Mouse (Mus musculus): ENCODE results near the gene Olfr938. TPM values are rescaled to one million over a fixed set of nuclear protein-coding genes. Genes with fewer than 3 reads are reported as not detected.

The Olfr938 gene
- not detected in 2 replicates for polyA plus RNA-seq (2015; fragmentation: Nextera tagmentation; extraction: Ambion mirVana)

DNA sequence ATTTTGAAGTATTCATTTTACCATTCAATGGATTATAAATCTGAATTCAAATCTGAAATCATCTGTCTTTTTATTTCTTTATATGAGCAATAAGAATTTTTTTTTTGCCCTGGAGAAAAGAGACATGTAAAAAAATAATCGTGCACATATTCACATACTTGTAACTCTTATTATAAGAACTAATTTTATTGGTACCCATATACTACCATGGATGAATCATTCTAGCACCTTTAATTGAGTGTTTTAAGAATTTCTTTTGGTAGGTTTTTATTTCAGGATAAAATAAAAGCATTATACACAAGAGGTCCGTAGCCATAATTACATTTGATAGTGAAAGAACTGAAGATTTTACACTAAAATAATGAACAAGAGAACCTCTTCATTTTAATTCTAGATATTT lies at the start of gene Olfr938:
Olfr938 (minus strand) TSS at position 101 of the 400 bp plus-strand sequence.
- H3K9ac ChIP-seq = no peak within 1 kb of the TSS
- no peaks in the 10 kb centered on the region for H3K27me3 ChIP-seq
- WGBS = 86% methylated on average over 2 of the region's 2 CpGs
- no peak within 1 kb of the TSS for H3K4me3 ChIP-seq
- no peaks in the 10 kb centered on the region for H3K36me3 ChIP-seq
- no peak within 1 kb of the TSS for H3K27ac ChIP-seq
- no peak within 1 kb of the TSS for H3K4me2 ChIP-seq
- H3K4me1 ChIP-seq = no peaks in the 10 kb centered on the region
- no peak for ATAC-seq (ENCODE audit: borderline replicate concordance, extremely low read depth, low FRiP score, low TSS enrichment)
- H3K9me3 ChIP-seq = no peaks in the 10 kb centered on the region

GRCm38 (mm10) chr9:39127831-39128230 lies 49.1 kb upstream of the Olfr938 start, which contains the start of gene Olfr27:
TSS of gene Olfr27 (plus strand) at chr9:39128131.
- no peak for ATAC-seq (ENCODE audit: borderline replicate concordance, extremely low read depth, low FRiP score, low TSS enrichment)
- Histone ChIP-seq H3K36me3 (no peaks in the 10 kb centered on the region), H3K4me2 (no peak within 1 kb of the TSS), H3K4me1 (no peaks in the 10 kb centered on the region), H3K9me3 (no peaks in the 10 kb centered on the region), H3K27me3 (no peaks in the 10 kb centered on the region), H3K9ac (no peak within 1 kb of the TSS), H3K4me3 (no peak within 1 kb of the TSS), H3K27ac (no peak within 1 kb of the TSS)

DNA sequence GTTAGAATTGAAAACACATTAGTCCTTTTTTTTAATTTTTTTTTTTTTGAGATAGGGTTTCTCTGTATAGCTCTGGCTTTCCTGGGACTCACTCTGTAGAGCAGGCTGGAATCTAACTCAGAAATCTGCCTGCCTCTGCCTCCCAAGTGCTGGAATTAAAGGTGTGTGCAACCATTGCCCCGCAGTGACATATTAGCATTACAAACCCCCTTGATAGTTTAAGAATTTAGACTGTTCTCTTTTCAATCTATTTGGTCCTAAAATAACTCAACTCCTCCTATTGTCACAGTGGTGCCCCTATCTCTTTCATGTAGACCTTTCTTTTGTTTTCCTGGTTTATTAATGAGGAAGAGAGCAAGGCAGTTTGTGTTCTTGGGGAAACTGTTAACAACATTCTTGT lies 48.6 kb upstream of the Olfr938 start:
- Histone ChIP-seq H3K4me2 (no peak overlapping the region), H3K4me3 (no peak overlapping the region), H3K4me1 (no peaks in the 10 kb centered on the region), H3K36me3 (no peaks in the 10 kb centered on the region), H3K9ac (no peak overlapping the region), H3K27ac (no peak overlapping the region), H3K9me3 (no peaks in the 10 kb centered on the region), H3K27me3 (no peaks in the 10 kb centered on the region)
- 73% methylated on average over 1 of the region's 1 CpGs for WGBS
- no peak for ATAC-seq (ENCODE audit: borderline replicate concordance, extremely low read depth, low FRiP score, low TSS enrichment)

DNA sequence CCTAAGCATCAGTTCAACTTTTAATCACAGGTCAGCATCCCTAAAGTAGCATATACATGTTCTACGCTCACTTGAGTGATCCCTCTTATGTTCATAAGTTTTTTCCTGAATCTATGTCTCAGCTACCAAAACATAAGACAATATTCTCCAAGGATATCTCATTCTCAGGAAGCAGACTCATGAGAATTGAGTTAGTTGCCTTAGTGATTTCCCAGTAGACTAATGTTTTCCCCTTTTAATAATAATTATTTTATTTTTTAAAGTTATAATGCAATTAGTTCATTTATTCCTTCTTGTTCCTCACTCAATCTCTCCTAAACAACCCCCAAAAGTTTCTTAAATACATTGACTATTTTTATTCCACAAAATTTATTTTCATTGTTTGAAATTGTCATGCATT lies 13.8 kb downstream of the Olfr938 start, which contains the start of gene Olfr937:
Olfr937 (minus strand) TSS at position 101 of the 400 bp plus-strand sequence.
- H3K36me3 ChIP-seq = no peaks in the 10 kb centered on the region
- H3K27me3 ChIP-seq = no peaks in the 10 kb centered on the region
- no peak within 1 kb of the TSS for H3K9ac ChIP-seq
- no peak within 1 kb of the TSS for H3K27ac ChIP-seq
- no peaks in the 10 kb centered on the region for H3K4me1 ChIP-seq
- no peak for ATAC-seq (ENCODE audit: borderline replicate concordance, extremely low read depth, low FRiP score, low TSS enrichment)
- no peaks in the 10 kb centered on the region for H3K9me3 ChIP-seq
- no peak within 1 kb of the TSS for H3K4me3 ChIP-seq
- 60% methylated on average over 1 of the region's 1 CpGs for WGBS
- no peak within 1 kb of the TSS for H3K4me2 ChIP-seq

Small RNAs within 50 kb of the gene (microRNA-seq; reads per million reads assigned to microRNA genes)
- gene Gm25032 (not detected), gene Gm25529 (not detected)

Other genes starting within 250 kb of the Olfr938 start
- not detected in 2 replicates for gene Olfr924, start 234.4 kb downstream of the Olfr938 start, polyA plus RNA-seq (2015; fragmentation: Nextera tagmentation; extraction: Ambion mirVana)
- not detected in 2 replicates for gene Olfr26, start 223.8 kb downstream of the Olfr938 start, polyA plus RNA-seq (2015; fragmentation: Nextera tagmentation; extraction: Ambion mirVana)
- gene Olfr926, start 201.8 kb downstream of the Olfr938 start, polyA plus RNA-seq (2015; fragmentation: Nextera tagmentation; extraction: Ambion mirVana) = not detected in 2 replicates
- gene Olfr930, start 149.1 kb downstream of the Olfr938 start, polyA plus RNA-seq (2015; fragmentation: Nextera tagmentation; extraction: Ambion mirVana) = not detected in 2 replicates
- not detected in 2 replicates for gene Olfr933, start 106.6 kb downstream of the Olfr938 start, polyA plus RNA-seq (2015; fragmentation: Nextera tagmentation; extraction: Ambion mirVana)
- not detected in 2 replicates for gene Olfr934, start 90.6 kb downstream of the Olfr938 start, polyA plus RNA-seq (2015; fragmentation: Nextera tagmentation; extraction: Ambion mirVana)
- gene Olfr935, start 79.2 kb downstream of the Olfr938 start, polyA plus RNA-seq (2015; fragmentation: Nextera tagmentation; extraction: Ambion mirVana) = not detected in 2 replicates
- not detected in 2 replicates for gene Olfr146, start 55.5 kb downstream of the Olfr938 start, polyA plus RNA-seq (2015; fragmentation: Nextera tagmentation; extraction: Ambion mirVana)
- gene Olfr937, start 13.9 kb downstream of the Olfr938 start, polyA plus RNA-seq (2015; fragmentation: Nextera tagmentation; extraction: Ambion mirVana) = not detected in 2 replicates
- not detected in 2 replicates for gene Olfr27, start 49.2 kb upstream of the Olfr938 start, polyA plus RNA-seq (2015; fragmentation: Nextera tagmentation; extraction: Ambion mirVana)
- gene Olfr943, start 87.4 kb upstream of the Olfr938 start, polyA plus RNA-seq (2015; fragmentation: Nextera tagmentation; extraction: Ambion mirVana) = not detected in 2 replicates
- gene Olfr944, start 123.0 kb upstream of the Olfr938 start, polyA plus RNA-seq (2015; fragmentation: Nextera tagmentation; extraction: Ambion mirVana) = not detected in 2 replicates
- gene Olfr1537, start 171.1 kb upstream of the Olfr938 start, polyA plus RNA-seq (2015; fragmentation: Nextera tagmentation; extraction: Ambion mirVana) = not detected in 2 replicates
- gene Olfr945, start 197.9 kb upstream of the Olfr938 start, polyA plus RNA-seq (2015; fragmentation: Nextera tagmentation; extraction: Ambion mirVana) = not detected in 2 replicates
- not detected in 2 replicates for gene Olfr948, start 247.2 kb upstream of the Olfr938 start, polyA plus RNA-seq (2015; fragmentation: Nextera tagmentation; extraction: Ambion mirVana)